Mouse (Mus musculus) T-helper 1 cell (primary cell): ENCODE data around the gene Taar9.
"Not testable (repeated sequence)": the region's sequence is repeated elsewhere in the genome, so short reads cannot be mapped to it uniquely, and the experiment has no call there.

Experiments used
- in situ Hi-C: fragments of 300-600 bp; cut with MboI, MseI; formaldehyde crosslinking; loops from one replicate; pipeline ENCODE4 v1.15.1; 2025; ENCODE audit warnings: high pct_unique_total_duplicates

Gene Taar9

GRCm38 (mm10) chr10:24109434-24109833 is at the start of gene Taar9:
Taar9 (minus strand) TSS chr10:24109534.
- in situ Hi-C loops, result not testable (repeated sequence)

GRCm38 (mm10) chr10:24158470-24159254 is 49.3 kb upstream of the Taar9 start:
- in situ Hi-C loops, result no loop called here

GRCm38 (mm10) chr10:24150086-24150485 is 40.8 kb upstream of the Taar9 start:
- in situ Hi-C loops, result no loop called here

GRCm38 (mm10) chr10:24149135-24149781 is 39.9 kb upstream of the Taar9 start, which contains the start of gene Stx7:
Stx7 (plus strand) TSS chr10:24149302.
- in situ Hi-C loops, result no loop called here

DNA sequence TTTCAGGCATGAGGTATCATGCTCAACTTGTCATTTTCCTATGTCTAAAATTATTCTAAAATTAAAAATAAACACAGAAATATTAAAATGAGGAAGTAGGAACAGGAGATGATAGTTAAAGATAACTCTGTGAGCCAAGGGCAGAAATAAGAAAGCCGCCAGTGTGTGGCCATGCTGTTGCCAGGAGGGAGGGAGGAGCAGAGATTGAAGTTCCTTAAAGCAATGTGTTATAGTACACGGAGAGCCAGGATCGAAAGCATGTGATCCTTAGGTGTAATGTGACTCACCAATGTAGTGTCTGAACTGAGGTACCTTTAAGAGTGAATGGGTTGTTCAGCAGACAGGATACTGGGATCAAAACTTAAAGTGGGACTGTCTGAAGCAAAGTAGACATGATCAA is 33.4 kb upstream of the Taar9 start:
- in situ Hi-C loops, result no loop called here

DNA sequence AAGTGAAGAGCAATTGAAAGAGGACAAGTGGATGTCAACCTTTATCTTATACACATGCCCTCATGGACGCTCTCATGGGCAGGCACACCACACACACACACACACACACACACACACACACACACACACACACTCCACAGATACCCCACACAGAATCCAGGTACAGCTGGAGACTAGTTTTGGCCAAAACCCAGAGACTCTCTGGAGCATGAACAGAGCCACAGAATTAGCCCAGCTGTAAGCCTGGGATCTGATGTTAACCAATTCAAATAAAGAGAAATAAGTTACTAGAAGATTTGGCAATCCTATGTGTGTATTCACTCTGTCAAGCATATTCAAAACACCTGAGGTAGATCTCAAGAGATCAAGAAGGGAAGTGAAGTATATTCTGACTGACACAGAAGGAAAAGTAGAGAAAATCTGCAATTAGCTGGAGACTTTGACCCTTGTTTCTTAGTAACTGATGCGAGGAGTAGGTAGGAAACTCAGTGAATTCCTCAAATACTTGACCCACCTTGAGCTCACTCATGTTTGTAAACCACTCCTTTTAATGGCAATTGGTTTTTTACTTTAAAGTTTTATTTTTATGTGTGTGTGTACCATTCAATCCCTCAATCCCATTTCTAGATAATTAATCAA is 29.4 kb upstream of the Taar9 start:
- in situ Hi-C loops, result loop anchor here (5.0 kb wide), 1 partner anchor 321 kb away; no protein-coding TSS in a partner anchor

GRCm38 (mm10) chr10:24134071-24134645 is 24.8 kb upstream of the Taar9 start:
- in situ Hi-C loops, result no loop called here

GRCm38 (mm10) chr10:24133132-24133531 is 23.8 kb upstream of the Taar9 start:
- in situ Hi-C loops, result no loop called here

- in situ Hi-C loops, result no loop called here
Observed at GRCm38 (mm10) chr10:24132273-24132672, 22.9 kb upstream of the Taar9 start.

- in situ Hi-C loops, result no loop called here
Observed at GRCm38 (mm10) chr10:24131451-24132262, 22.3 kb upstream of the Taar9 start.

- in situ Hi-C loops, result no loop called here
Observed at GRCm38 (mm10) chr10:24111116-24111778, 1.9 kb upstream of the Taar9 start.

GRCm38 (mm10) chr10:24108236-24108635 is 1.1 kb downstream of the Taar9 start:
- in situ Hi-C loops, result no loop called here

DNA sequence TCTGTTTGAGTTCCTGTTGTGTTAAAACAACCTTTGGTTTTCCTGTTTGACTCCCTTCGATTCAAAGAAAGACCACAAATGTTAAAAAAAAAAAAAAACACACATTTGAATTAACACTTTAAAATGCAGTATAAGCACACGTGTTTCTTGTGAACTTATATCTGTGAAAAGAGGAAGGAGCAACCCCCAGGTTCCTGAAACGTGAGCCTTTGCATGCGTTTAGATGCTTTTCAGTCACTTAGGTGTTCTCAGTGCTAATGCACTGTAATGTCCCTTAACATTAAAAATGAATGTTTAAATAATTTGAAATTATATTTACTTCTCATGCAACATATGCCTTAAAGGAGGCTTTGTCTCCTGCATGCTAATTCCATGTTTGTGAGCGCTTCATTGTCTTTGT is 1.6 kb downstream of the Taar9 start:
- in situ Hi-C loops, result no loop called here

DNA sequence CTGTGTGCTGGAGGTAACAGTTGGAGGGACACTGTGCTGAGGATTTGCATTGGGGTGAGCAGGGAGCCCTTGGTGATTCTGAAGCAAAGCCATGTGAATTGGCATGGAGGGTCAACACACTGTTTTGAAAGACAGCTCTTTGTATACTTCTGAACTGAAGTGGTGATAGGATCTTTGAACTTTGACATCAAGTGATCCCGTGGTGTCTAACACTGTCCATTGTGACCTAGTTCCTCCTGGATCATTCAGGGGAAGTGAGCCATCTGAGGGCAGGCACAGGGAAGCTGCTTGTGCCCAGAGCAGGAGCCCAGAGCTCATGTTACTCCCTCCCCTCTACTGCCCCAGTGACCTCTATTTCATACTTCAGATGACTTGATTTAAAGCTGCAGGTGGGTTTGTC is 6.0 kb downstream of the Taar9 start:
- in situ Hi-C loops, result not testable (repeated sequence)

GRCm38 (mm10) chr10:24101812-24102211 is 7.5 kb downstream of the Taar9 start, which contains the start of gene Taar8c:
Taar8c (minus strand) TSS chr10:24101912.
- in situ Hi-C loops, result not testable (repeated sequence)

DNA sequence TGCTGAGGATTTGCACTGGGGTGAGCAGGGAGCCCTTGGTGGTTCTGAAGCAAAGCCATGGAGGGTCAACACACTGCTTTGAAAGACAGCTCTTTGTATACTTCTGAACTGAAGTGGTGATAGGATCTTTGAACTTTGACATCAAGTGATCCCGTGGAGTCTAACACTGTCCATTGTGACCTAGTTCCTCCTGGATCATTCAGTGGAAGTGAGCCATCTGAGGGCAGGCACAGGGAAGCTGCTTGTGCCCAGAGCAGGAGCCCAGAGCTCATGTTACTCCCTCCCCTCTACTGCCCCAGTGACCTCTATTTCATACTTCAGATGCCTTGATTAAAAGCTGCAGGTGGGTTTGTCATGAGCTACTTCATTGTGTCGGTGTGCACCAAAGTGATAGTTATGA is 12.3 kb downstream of the Taar9 start:
- in situ Hi-C loops, result loop anchor here (25.0 kb wide), 1 partner anchor 285 kb away; no protein-coding TSS in a partner anchor

DNA sequence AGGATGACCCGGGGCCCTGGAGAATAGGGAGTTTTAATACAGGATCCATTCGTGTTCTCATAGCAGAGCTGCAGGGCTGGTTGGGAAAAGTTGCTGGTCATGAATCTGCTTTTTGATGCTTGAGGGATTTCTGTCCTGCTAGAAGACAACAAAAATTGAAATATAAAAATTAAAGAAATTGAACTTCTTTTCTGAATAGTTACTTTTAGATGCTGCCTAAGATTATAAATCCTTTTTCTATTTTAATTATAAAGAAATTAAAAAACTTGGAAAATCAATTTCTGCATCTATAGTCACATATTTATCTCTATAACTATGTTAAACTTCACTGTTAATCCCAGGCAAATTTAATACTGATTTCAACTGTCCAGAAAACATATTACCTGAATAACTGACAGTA is 17.1 kb downstream of the Taar9 start, which contains the start of gene Taar8b:
TSS of gene Taar8b (minus strand) at position 101 of the 400 bp plus-strand sequence.
- in situ Hi-C loops, result loop anchor here (25.0 kb wide), 1 partner anchor 280 kb away; no protein-coding TSS in a partner anchor

DNA sequence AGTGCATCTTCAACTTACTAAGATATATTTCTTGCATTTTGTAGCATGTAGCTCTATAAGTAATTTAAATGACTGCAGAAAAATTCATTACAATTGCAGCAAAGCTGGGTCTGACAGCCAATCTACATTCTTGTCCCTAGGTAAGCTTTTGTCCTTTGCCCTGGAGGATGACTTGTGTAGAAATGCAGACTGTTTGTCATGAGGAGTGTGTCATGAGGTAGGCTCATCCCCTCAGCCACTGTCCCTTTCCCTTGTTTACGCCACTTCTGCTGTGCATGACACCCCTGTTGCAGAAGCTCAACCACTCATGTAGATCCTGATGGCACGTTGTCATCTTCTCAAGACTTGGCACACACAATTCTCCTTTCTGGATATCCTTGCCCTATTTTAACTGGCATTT is 22.2 kb downstream of the Taar9 start:
- in situ Hi-C loops, result loop anchor here (25.0 kb wide), 1 partner anchor 275 kb away; no protein-coding TSS in a partner anchor

- in situ Hi-C loops, result loop anchor here (25.0 kb wide), 1 partner anchor 274 kb away; no protein-coding TSS in a partner anchor
Observed at GRCm38 (mm10) chr10:24086555-24086954, 22.8 kb downstream of the Taar9 start.

DNA sequence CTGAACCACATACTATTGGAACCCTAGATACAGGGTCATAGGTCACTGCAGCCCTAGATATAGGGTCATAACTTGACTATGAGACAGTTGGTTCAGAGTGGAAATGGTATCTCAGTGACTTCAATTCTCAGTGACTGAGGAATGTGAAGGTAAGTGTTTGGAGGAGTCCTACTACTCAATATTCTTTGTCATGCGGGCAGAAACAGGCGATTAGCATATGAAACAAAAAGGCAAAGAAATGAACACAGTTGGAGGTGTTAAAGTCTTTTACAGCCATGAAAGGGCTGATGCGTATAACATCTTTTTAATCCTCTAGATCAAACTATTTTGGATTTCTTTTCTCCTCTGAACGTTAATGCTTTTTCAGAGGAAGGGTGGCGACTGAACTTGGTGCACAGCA is 23.4 kb downstream of the Taar9 start:
- in situ Hi-C loops, result loop anchor here (25.0 kb wide), 1 partner anchor 274 kb away; no protein-coding TSS in a partner anchor
